In genomic region chr16:11447905-11448304, GRCm38 (mm10) we compare ENCODE assay signal across 22 mouse cellular contexts.
DNase-seq lines count a peak whose midpoint lies in the region; ATAC-seq and TF ChIP-seq lines count a peak whose summit lies in the region.
"Had no signal": no experiment of that assay in that cellular context is flagged by ENCODE, and none has a peak within 500 bp of the region (broad histone marks: within the 10 kb centered on the region; RNA-seq: fewer than 3 reads in every experiment).

No protein-coding gene starts in this region.

- TF ChIP-seq CTCF in lung, adult 2 months (IDR thresholded peaks at IDR 0.05; ENCODE audit: insufficient read depth, low read length) = no peak

- no peak overlapping the region for H3K4me2 ChIP-seq in lung, embryonic 16.5 days (ENCODE audit: low read depth, low read length)
- H3K4me2 ChIP-seq: embryonic facial prominence, embryonic 13.5 days; embryonic facial prominence, embryonic 15.5 days; forebrain, embryonic 12.5 days had no signal

- H3K9ac ChIP-seq in lung, embryonic 16.5 days (ENCODE audit: low read length) = no peak overlapping the region
- H3K9ac ChIP-seq: embryonic facial prominence, embryonic 13.5 days; embryonic facial prominence, embryonic 15.5 days; forebrain, embryonic 12.5 days had no signal

- H3K27ac ChIP-seq in lung, embryonic 16.5 days (ENCODE audit: low read length) = peak overlapping the region; percentile 53
- H3K27ac ChIP-seq in limb, embryonic 10.5 days = no peak overlapping the region
- H3K27ac ChIP-seq: embryonic facial prominence, embryonic 13.5 days; embryonic facial prominence, embryonic 15.5 days; forebrain, embryonic 10.5 days; forebrain, embryonic 12.5 days had no signal

- no peak for DNase-seq in lung, postnatal 10 days
- peak; percentile 46 for DNase-seq in lung, postnatal 25 days (ENCODE audit: low spot score)
- DNase-seq in lung, adult 2 months = no peak
- no peak for DNase-seq in limb, embryonic 10.5 days (ENCODE audit: low spot score)
- DNase-seq: adrenal gland, adult 2 months; adrenal gland, postnatal 10 days; adrenal gland, postnatal 25 days; cerebellum, adult 11 months; cerebellum, adult 18-20 months; cerebellum, adult 8-10 months; cerebellum, adult 9-11 months; cerebellum, postnatal 14 days; cerebellum, postnatal 36 days; embryo, embryonic 11 days had no signal

- peaks cover 7% of the 10 kb centered on the region for H3K36me3 ChIP-seq in lung, embryonic 16.5 days (ENCODE audit: control insufficient read depth, insufficient read depth, low read length)
- peaks cover 12% of the 10 kb centered on the region; the same call in 1 of the 2 replicates for H3K36me3 ChIP-seq in limb, embryonic 10.5 days

- no peaks in the 10 kb centered on the region for H3K9me3 ChIP-seq in lung, embryonic 16.5 days (ENCODE audit: control insufficient read depth, low read length)
- H3K9me3 ChIP-seq in limb, embryonic 10.5 days (replicated peaks) = no peaks in the 10 kb centered on the region
- H3K9me3 ChIP-seq: embryonic facial prominence, embryonic 13.5 days; embryonic facial prominence, embryonic 15.5 days; forebrain, embryonic 10.5 days; forebrain, embryonic 12.5 days had no signal

- no peak overlapping the region for H3K4me3 ChIP-seq in lung, embryonic 16.5 days (ENCODE audit: low read length)
- H3K4me3 ChIP-seq in lung, adult 2 months (replicated peaks; ENCODE audit: extremely low read depth, low read depth, low read length) = no peak overlapping the region
- no peak overlapping the region for H3K4me3 ChIP-seq in limb, embryonic 10.5 days
- H3K4me3 ChIP-seq: embryonic facial prominence, embryonic 13.5 days; embryonic facial prominence, embryonic 15.5 days; erythroblast, embryonic 14.5 days; forebrain, embryonic 10.5 days; forebrain, embryonic 12.5 days had no signal

- peaks cover 3% of the 10 kb centered on the region; the same call in 1 of the 2 replicates for H3K4me1 ChIP-seq in lung, embryonic 16.5 days (replicated peaks; ENCODE audit: control insufficient read depth, insufficient read depth, low read length)
- H3K4me1 ChIP-seq in lung, adult 2 months (ENCODE audit: control insufficient read depth, insufficient read depth, low read length) = no peaks in the 10 kb centered on the region; the same call in none of the 2 replicates
- H3K4me1 ChIP-seq in limb, embryonic 10.5 days = no peaks in the 10 kb centered on the region
- H3K4me1 ChIP-seq: forebrain, embryonic 10.5 days; forebrain, embryonic 12.5 days had no signal

- H3K27me3 ChIP-seq in lung, embryonic 16.5 days (ENCODE audit: control insufficient read depth, insufficient read depth, low read depth, low read length) = no peaks in the 10 kb centered on the region
- no peaks in the 10 kb centered on the region for H3K27me3 ChIP-seq in limb, embryonic 10.5 days (ENCODE audit: low read depth, poor library complexity, severe bottlenecking)
- H3K27me3 ChIP-seq: embryonic facial prominence, embryonic 13.5 days; embryonic facial prominence, embryonic 15.5 days; forebrain, embryonic 12.5 days had no signal

- no peak for ATAC-seq in lung, embryonic 16.5 days (ENCODE audit: low read depth)
- ATAC-seq: forebrain, embryonic 14.5 days; forebrain, embryonic 16.5 days had no signal

- WGBS in lung, embryonic 16.5 days = 80% methylated on average over 5 of the region's 5 CpGs
- WGBS in lung, adult 2 months = 77% methylated on average over 5 of the region's 5 CpGs
- WGBS in limb, embryonic 10.5 days = 92% methylated on average over 5 of the region's 5 CpGs

- TF ChIP-seq POLR2A in lung, adult 2 months (IDR thresholded peaks at IDR 0.05; ENCODE audit: borderline replicate concordance, extremely low read depth, low read depth, low read length) = no peak
